Mouse (Mus musculus): Measurements from ENCODE around the gene 4930556J24Rik.
"Not testable (repeated sequence)": the region's sequence is repeated elsewhere in the genome, so short reads cannot be mapped to it uniquely, and the experiment has no call there.

DNA sequence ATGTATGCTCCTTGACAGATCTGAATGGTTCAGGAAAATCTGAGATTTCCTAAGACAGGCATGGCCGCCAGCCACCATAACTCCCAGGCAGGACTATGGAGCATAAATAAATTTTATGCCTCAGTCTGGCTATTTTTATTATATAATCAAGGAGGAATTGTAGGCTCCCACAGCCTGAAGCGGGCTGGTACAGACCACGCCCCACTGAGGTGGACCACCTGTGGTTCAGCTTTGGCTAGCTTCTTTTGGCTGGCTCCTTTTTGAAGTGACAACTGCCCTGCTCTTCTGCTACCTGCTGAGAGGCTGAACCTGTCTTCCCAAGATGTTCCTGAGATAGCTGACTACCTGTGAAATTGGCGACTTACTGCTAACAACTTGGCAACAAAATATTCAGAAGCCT is 21.2 kb downstream of the 4930556J24Rik start:
- not testable (repeated sequence) for TF ChIP-seq CTCF, EP300 (IDR thresholded peaks at IDR 0.05; ENCODE audit: low read depth)

All from heart, postnatal 0 days (tissue).